Mouse (Mus musculus) megakaryocyte, embryonic 14.5 days (primary cell): Measurements from ENCODE around the gene Lefty2. TPM values are rescaled to one million over a fixed set of nuclear protein-coding genes. Genes with fewer than 3 reads are reported as not detected.
A peak's percentile ranks its signal among the peaks of the same experiment; 100 is the strongest.

Source experiments
- H3K27me3 ChIP-seq: replicated peaks from 2 replicates; pipeline ENCODE3; 2012; ENCODE audit warnings: inconsistent platforms
- H3K36me3 ChIP-seq: replicated peaks from 2 replicates; pipeline ENCODE3; 2012; ENCODE audit warnings: low read length, inconsistent platforms, mixed read lengths
- H3K4me1 ChIP-seq: 2 replicates; pipeline ENCODE4 v1.6.1; 2012; ENCODE audit warnings: inconsistent platforms
- H3K4me3 ChIP-seq: replicated peaks from 2 replicates; pipeline ENCODE3; 2012; ENCODE audit warnings: moderate library complexity, mild to moderate bottlenecking, inconsistent platforms
- H3K9me3 ChIP-seq: 2 replicates; pipeline ENCODE4 v1.6.1; 2012; ENCODE audit warnings: inconsistent platforms
- FLI1 ChIP-seq: IDR thresholded peaks from 2 replicates; pipeline ENCODE4 v1.6.1; 2012; ENCODE audit warnings: low read length, inconsistent platforms, mixed read lengths
- GATA1 ChIP-seq: IDR thresholded peaks from 3 replicates; pipeline ENCODE4 v1.6.1; 2012; ENCODE audit warnings: mixed read lengths, low read length, inconsistent platforms, borderline replicate concordance
- polyA plus RNA-seq: library from polyadenylated mRNA; stranded (reverse); fragments of >175 nt; gene quantifications from 2 replicates; pipeline ENCODE4 v1.2.3, GENCODE M21; 2012; ENCODE audit warnings: low replicate concordance; ENCODE audit not compliant: insufficient read depth

Gene Lefty2
- not detected in 2 replicates for polyA plus RNA-seq

DNA sequence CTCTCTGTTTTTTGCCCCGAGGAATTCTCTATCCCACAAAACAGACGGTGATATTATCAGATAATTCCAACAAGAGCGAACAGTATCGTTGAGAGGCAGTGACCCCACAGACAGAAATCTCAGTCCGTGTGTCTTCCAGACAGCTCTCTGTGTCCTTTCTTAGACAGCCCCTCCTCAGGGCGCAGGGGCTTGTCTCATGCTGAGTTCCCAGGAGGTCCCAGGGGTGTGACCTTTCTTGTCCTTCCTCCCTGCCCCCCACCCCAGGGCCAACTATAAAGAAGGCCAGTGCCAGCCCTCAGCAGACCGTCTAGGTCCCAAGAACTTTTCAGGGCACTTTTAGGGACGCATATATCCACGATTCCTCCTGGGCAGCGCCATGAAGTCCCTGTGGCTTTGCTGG is at the start of gene Lefty2:
Gene Lefty2, plus strand, starts transcription at position 301 of the 400 bp plus-strand sequence.
- peaks cover 16% of the 10 kb centered on the region for H3K4me1 ChIP-seq
- H3K4me3 ChIP-seq = no peak within 1 kb of the TSS
- peaks cover 73% of the 10 kb centered on the region for H3K27me3 ChIP-seq
- TF ChIP-seq GATA1 (no peak), FLI1 (no peak)
- H3K36me3 ChIP-seq = no peaks in the 10 kb centered on the region
- no peaks in the 10 kb centered on the region for H3K9me3 ChIP-seq

- TF ChIP-seq GATA1 = no peak
- TF ChIP-seq FLI1 = no peak
- Histone ChIP-seq H3K4me3 (peak overlapping the region; percentile 91), H3K4me1 (peaks cover 51% of the 10 kb centered on the region), H3K36me3 (peaks cover 10% of the 10 kb centered on the region), H3K27me3 (no peaks in the 10 kb centered on the region), H3K9me3 (no peaks in the 10 kb centered on the region)
Observed at GRCm38 (mm10) chr1:180848114-180848510, 44.8 kb upstream of the Lefty2 start.

DNA sequence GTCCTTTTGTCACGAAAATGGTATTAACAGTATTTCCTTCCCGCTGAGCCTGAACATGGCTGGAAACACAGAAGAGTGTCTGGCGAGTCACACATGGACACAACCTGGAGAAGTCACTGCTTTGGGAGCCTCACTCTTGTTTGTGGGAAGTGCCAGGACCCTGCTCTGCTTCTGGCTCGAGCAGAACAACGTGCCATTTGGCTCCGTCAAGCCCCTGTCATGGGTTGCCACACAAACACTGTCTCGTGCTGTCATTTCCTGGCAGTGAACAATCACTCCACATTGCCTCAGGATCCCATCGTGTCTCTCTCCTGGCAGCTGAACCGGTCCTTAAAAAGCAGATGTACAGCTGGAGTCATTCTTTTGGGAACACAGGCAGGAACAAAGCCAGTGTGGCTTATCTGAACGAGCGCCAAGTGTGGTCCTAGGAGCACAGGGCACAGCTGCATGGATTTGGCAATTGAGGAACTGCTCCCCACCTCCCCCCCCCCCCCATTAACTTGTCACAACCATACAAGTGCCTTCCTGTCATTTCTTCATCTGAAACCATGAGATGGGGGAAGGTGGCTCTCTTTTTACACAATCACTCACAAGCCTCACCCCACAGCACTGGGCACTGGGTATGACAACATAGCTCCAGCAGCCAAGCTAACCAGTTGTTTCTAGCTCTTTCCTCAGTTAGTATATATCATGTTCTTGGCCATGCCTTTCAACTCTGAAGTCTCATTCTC is 44.2 kb upstream of the Lefty2 start:
- H3K4me1 ChIP-seq = peaks cover 57% of the 10 kb centered on the region
- TF ChIP-seq GATA1 (no peak), FLI1 (no peak)
- peak overlapping the region; percentile 91 for H3K4me3 ChIP-seq
- H3K36me3 ChIP-seq = peaks cover 13% of the 10 kb centered on the region
- H3K27me3 ChIP-seq = no peaks in the 10 kb centered on the region
- H3K9me3 ChIP-seq = no peaks in the 10 kb centered on the region

DNA sequence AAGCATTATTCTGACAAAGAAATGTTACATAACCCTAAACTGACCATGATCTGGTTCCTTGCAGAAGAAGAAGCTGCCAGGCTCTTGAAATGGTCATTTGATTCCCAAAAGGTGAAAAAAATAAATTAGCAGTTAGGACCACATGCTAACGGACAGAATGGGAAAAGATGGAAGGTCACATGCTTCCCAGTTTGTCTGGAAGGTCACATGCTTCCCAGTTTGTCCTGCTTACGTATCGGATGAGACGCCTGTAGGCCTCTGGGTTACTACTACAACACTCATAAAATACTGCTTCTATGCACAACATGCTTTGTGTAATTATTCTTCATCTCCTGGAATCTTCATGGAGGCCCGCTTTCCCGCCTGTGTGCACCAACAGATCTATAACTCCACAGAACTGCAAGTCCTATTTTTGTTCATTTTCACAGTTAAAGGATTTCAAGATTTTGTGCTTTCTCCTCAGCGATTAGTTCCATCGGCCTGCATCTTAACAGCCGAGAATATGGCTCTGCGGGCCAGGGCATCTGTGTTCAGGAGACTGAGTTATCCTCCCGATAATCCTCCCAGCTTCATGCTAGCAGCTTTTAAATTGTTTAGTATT is 43.1 kb upstream of the Lefty2 start:
- no peak for TF ChIP-seq GATA1
- no peak for TF ChIP-seq FLI1
- Histone ChIP-seq H3K4me1 (peaks cover 61% of the 10 kb centered on the region), H3K36me3 (peaks cover 19% of the 10 kb centered on the region), H3K4me3 (peak overlapping the region; percentile 91), H3K9me3 (no peaks in the 10 kb centered on the region), H3K27me3 (no peaks in the 10 kb centered on the region)

DNA sequence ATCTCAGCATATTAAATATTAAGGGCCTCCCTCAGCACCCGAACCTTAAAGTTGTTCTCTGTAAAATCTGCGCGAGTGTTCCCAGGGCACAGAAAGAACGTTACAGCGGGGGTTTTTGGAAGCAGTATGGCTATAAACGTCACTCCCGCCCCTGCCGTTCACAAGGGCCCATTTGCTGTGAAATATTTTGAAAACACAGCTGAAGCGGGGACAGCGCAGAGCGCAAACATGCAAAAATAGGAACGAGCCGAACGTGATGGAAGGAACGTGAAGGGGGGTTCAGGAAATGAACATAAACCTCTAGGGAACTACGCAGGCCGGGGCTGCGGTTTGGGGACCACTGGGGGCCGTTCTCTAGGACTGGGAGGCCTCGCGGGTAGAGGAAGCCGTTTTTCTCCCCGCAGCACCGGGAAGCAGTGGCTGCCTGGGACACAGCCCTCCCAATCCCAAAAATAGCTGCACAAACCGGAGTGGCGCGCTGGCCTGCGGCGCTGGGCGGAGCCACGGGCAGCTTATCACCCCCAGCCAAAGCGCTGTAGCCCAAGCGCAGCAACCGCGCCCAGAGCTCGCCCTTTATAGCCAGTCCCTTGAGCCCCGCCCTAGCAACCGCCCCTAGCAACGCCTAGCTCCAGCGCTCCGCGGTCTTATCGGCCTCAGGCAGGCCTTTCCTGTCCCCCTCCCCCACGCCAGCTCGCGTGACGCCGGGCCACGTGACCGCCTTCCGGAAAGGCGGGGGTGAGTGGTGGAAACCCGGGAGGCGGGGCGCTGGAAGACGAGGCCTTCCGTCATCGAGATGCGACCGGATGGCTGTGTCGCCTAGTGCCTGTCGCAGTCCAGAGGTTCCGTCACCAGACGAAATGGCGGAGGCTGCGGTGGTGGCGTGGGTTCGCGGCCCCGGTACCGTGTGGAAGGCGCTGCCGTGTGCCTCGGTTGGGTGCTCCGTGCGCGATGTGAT is 42.3 kb upstream of the Lefty2 start, which contains the start of gene Sde2:
Gene Sde2, plus strand, starts transcription at position 812 of the 955 bp plus-strand sequence.
- Histone ChIP-seq H3K27me3 (no peaks in the 10 kb centered on the region), H3K36me3 (peaks cover 26% of the 10 kb centered on the region), H3K4me3 (peak within 1 kb of the TSS; percentile 91), H3K4me1 (peaks cover 64% of the 10 kb centered on the region), H3K9me3 (no peaks in the 10 kb centered on the region)
- peak; percentile 98 for TF ChIP-seq FLI1
- TF ChIP-seq GATA1 = peak; percentile 95

- no peaks in the 10 kb centered on the region for H3K27me3 ChIP-seq
- H3K4me1 ChIP-seq = peaks cover 72% of the 10 kb centered on the region
- H3K9me3 ChIP-seq = no peaks in the 10 kb centered on the region
- TF ChIP-seq FLI1 (no peak), GATA1 (no peak)
- peaks cover 94% of the 10 kb centered on the region for H3K36me3 ChIP-seq
- no peak overlapping the region for H3K4me3 ChIP-seq
Observed at GRCm38 (mm10) chr1:180858763-180859162, 34.1 kb upstream of the Lefty2 start.

- TF ChIP-seq GATA1 = no peak
- H3K36me3 ChIP-seq = peaks cover 98% of the 10 kb centered on the region
- no peaks in the 10 kb centered on the region for H3K9me3 ChIP-seq
- H3K27me3 ChIP-seq = no peaks in the 10 kb centered on the region
- no peak overlapping the region for H3K4me3 ChIP-seq
- peaks cover 73% of the 10 kb centered on the region for H3K4me1 ChIP-seq
Observed at GRCm38 (mm10) chr1:180860030-180860429, 32.9 kb upstream of the Lefty2 start.

DNA sequence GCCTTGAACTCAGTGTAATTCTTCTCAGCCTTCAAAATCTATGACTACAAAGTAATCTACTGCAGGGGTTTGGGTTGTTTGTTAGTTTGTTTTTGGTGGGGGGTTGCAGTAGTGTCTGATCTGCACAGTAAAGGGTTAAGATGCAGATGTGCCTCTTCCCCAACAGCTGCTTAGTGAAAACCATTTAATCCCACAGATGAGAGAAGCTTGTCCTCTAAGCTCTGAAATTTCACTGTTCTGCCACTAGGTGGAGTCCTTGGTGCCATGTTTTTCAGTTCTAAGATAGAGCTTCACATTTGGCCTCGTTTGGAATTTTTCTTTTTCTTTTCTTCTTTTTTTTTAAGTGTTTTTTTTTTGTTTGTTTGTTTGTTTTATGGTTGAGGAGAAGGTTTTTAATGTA is 29.3 kb upstream of the Lefty2 start:
- Histone ChIP-seq H3K27me3 (no peaks in the 10 kb centered on the region), H3K36me3 (peaks cover 96% of the 10 kb centered on the region), H3K4me3 (no peak overlapping the region), H3K9me3 (no peaks in the 10 kb centered on the region), H3K4me1 (peaks cover 46% of the 10 kb centered on the region)
- TF ChIP-seq FLI1 (no peak), GATA1 (no peak)

GRCm38 (mm10) chr1:180866001-180866400 is 26.9 kb upstream of the Lefty2 start:
- TF ChIP-seq GATA1 = no peak
- TF ChIP-seq FLI1 = no peak
- Histone ChIP-seq H3K4me3 (no peak overlapping the region), H3K36me3 (peaks cover 73% of the 10 kb centered on the region), H3K9me3 (no peaks in the 10 kb centered on the region), H3K27me3 (no peaks in the 10 kb centered on the region), H3K4me1 (peaks cover 32% of the 10 kb centered on the region)

- TF ChIP-seq FLI1 (no peak), GATA1 (no peak)
- Histone ChIP-seq H3K36me3 (peaks cover 32% of the 10 kb centered on the region), H3K4me3 (no peak overlapping the region), H3K27me3 (peaks cover 12% of the 10 kb centered on the region), H3K4me1 (peaks cover 14% of the 10 kb centered on the region), H3K9me3 (no peaks in the 10 kb centered on the region)
Observed at GRCm38 (mm10) chr1:180870122-180870650, 22.7 kb upstream of the Lefty2 start.
